Mouse (Mus musculus) MEL (cell line): ENCODE measurements around the gene Rtn2. TPM values are rescaled to one million over a fixed set of nuclear protein-coding genes. Genes with fewer than 3 reads are reported as not detected.

Experiments
- DNase-seq: peaks from one replicate; pipeline ENCODE4 v3.0.0; 2011; ENCODE audit warnings: low read depth, low spot score
- H3K27ac ChIP-seq: 2 replicates; pipeline ENCODE4 v1.5.1; 2012; ENCODE audit warnings: low read depth, mild to moderate bottlenecking, control low read depth, low read length, moderate library complexity; ENCODE audit not compliant: control insufficient read depth
- H3K27me3 ChIP-seq, 2 experiments: fragments of 150-350 bp in 1 of 2; sonication (generic) in 1 of 2; 2 replicates each; pipeline ENCODE4 v1.6.1; 2012; ENCODE audit warnings: low read length in 2 of 2, mild to moderate bottlenecking in 2 of 2, improper control_type of control experiment in 1 of 2, moderate library complexity in 1 of 2; ENCODE audit not compliant: insufficient read depth in 2 of 2, control insufficient read depth in 1 of 2
- H3K36me3 ChIP-seq, 2 experiments: 2 replicates each; pipeline ENCODE4 v1.6.1; 2012 to 2014; ENCODE audit warnings: low read length in 2 of 2, improper control_type of control experiment in 1 of 2, inconsistent platforms in 1 of 2, mild to moderate bottlenecking in 1 of 2; ENCODE audit not compliant: insufficient read depth in 2 of 2, control insufficient read depth in 1 of 2
- H3K4me1 ChIP-seq, 2 experiments: fragments of 150-350 bp in 1 of 2; sonication (generic) in 1 of 2; 2 replicates each; pipeline ENCODE4 v1.6.1; 2012; ENCODE audit warnings: low read length in 2 of 2, improper control_type of control experiment in 1 of 2, mild to moderate bottlenecking in 1 of 2; ENCODE audit not compliant: insufficient read depth in 2 of 2, control insufficient read depth in 1 of 2
- H3K4me3 ChIP-seq, 2 experiments: fragments of 150-350 bp in 1 of 2; sonication (generic) in 1 of 2; 2 replicates each; pipeline ENCODE4 v1.5.1; 2012; ENCODE audit warnings: low read depth in 2 of 2, low read length in 2 of 2, mild to moderate bottlenecking in 2 of 2, moderate library complexity in 2 of 2, control low read depth in 1 of 2, improper control_type of control experiment in 1 of 2; ENCODE audit not compliant: control insufficient read depth in 1 of 2, insufficient read depth in 1 of 2
- H3K79me2 ChIP-seq: 2 replicates; pipeline ENCODE4 v1.6.1; 2012; ENCODE audit warnings: mild to moderate bottlenecking, low read length, moderate library complexity; ENCODE audit not compliant: control insufficient read depth, poor library complexity, insufficient read depth
- H3K9ac ChIP-seq: 2 replicates; pipeline ENCODE4 v1.6.1; 2012; ENCODE audit warnings: low read depth, mild to moderate bottlenecking, control low read depth, low read length, moderate library complexity; ENCODE audit not compliant: control insufficient read depth, poor library complexity, severe bottlenecking
- H3K9me3 ChIP-seq: fragments of 150-350 bp; sonication (generic); replicated peaks from 2 replicates; pipeline ENCODE4 v1.6.1; 2012; ENCODE audit warnings: mild to moderate bottlenecking, low read length, improper control_type of control experiment, moderate library complexity; ENCODE audit not compliant: insufficient read depth
- CHD1 ChIP-seq: IDR thresholded peaks from 2 replicates; pipeline ENCODE4 v1.6.1; 2012; ENCODE audit warnings: low read depth, mild to moderate bottlenecking, inconsistent platforms, low read length, improper control_type of control experiment
- CHD2 ChIP-seq: IDR thresholded peaks from 2 replicates; pipeline ENCODE4 v1.6.1; 2011; ENCODE audit warnings: low read length, improper control_type of control experiment
- CTCF ChIP-seq, 3 experiments: IDR thresholded peaks in 2 of 3; conservative IDR thresholded peaks in 1 of 3; 2 replicates each; pipeline ENCODE4 v1.5.1; 2011 to 2012; ENCODE audit warnings: low read length in 3 of 3, low read depth in 2 of 3, mild to moderate bottlenecking in 2 of 3, improper control_type of control experiment in 1 of 3, inconsistent platforms in 1 of 3, mixed read lengths in 1 of 3, moderate library complexity in 1 of 3; ENCODE audit not compliant: control insufficient read depth in 1 of 3, insufficient read depth in 1 of 3, poor library complexity in 1 of 3, severe bottlenecking in 1 of 3
- E2F4 ChIP-seq: IDR thresholded peaks from 2 replicates; pipeline ENCODE4 v1.6.1; 2011; ENCODE audit warnings: low read depth, low read length, improper control_type of control experiment, borderline replicate concordance
- ELF1 ChIP-seq: IDR thresholded peaks from 2 replicates; pipeline ENCODE4 v1.6.1; 2014; ENCODE audit warnings: low read depth, mild to moderate bottlenecking, inconsistent platforms, low read length, improper control_type of control experiment, moderate library complexity
- ETS1 ChIP-seq: IDR thresholded peaks from 2 replicates; pipeline ENCODE4 v1.6.1; 2012; ENCODE audit warnings: low read depth, mild to moderate bottlenecking, inconsistent platforms, low read length, improper control_type of control experiment, moderate library complexity
- GABPA ChIP-seq: IDR thresholded peaks from 2 replicates; pipeline ENCODE4 v1.6.1; 2012; ENCODE audit warnings: low read depth, mild to moderate bottlenecking, inconsistent platforms, low read length, improper control_type of control experiment, moderate library complexity
- HCFC1 ChIP-seq: IDR thresholded peaks from 2 replicates; pipeline ENCODE4 v1.6.1; 2012; ENCODE audit warnings: low read depth, mild to moderate bottlenecking, inconsistent platforms, low read length, improper control_type of control experiment, moderate library complexity
- MAX ChIP-seq: IDR thresholded peaks from 2 replicates; pipeline ENCODE4 v1.6.1; 2011; ENCODE audit warnings: low read length, improper control_type of control experiment
- MAZ ChIP-seq: IDR thresholded peaks from 2 replicates; pipeline ENCODE4 v1.6.1; 2012; ENCODE audit warnings: low read depth, mild to moderate bottlenecking, inconsistent platforms, low read length, improper control_type of control experiment
- MXI1 ChIP-seq: IDR thresholded peaks from 2 replicates; pipeline ENCODE4 v1.6.1; 2011; ENCODE audit warnings: mild to moderate bottlenecking, low read depth, low read length, improper control_type of control experiment
- MYB ChIP-seq: IDR thresholded peaks from 2 replicates; pipeline ENCODE4 v1.6.1; 2011; ENCODE audit warnings: mild to moderate bottlenecking, low read depth, low read length, improper control_type of control experiment
- NELFE ChIP-seq: IDR thresholded peaks from 2 replicates; pipeline ENCODE4 v1.6.1; 2011; ENCODE audit warnings: low read depth, low read length, improper control_type of control experiment
- NRF1 ChIP-seq: IDR thresholded peaks from 2 replicates; pipeline ENCODE4 v1.6.1; 2014; ENCODE audit warnings: low read depth, mild to moderate bottlenecking, inconsistent platforms, low read length, improper control_type of control experiment, moderate library complexity; ENCODE audit not compliant: poor library complexity, insufficient read depth, severe bottlenecking
- POLR2A ChIP-seq, 2 experiments: IDR thresholded peaks; 2 replicates each; pipeline ENCODE4 v1.6.1; 2011 to 2012; ENCODE audit warnings: low read length in 2 of 2, mild to moderate bottlenecking in 2 of 2, control low read depth in 1 of 2, improper control_type of control experiment in 1 of 2, low read depth in 1 of 2, moderate library complexity in 1 of 2; ENCODE audit not compliant: control insufficient read depth in 1 of 2, insufficient read depth in 1 of 2, poor library complexity in 1 of 2
- POLR2AphosphoS2 ChIP-seq: IDR thresholded peaks from 2 replicates; pipeline ENCODE4 v1.6.1; 2011; ENCODE audit warnings: low read length, improper control_type of control experiment
- POLR2AphosphoS5 ChIP-seq: IDR thresholded peaks from 2 replicates; pipeline ENCODE4 v1.6.1; 2012; ENCODE audit warnings: low read depth, borderline replicate concordance, mild to moderate bottlenecking, inconsistent platforms, low read length, moderate library complexity, mixed read lengths
- RAD21 ChIP-seq: IDR thresholded peaks from 2 replicates; pipeline ENCODE4 v1.6.1; 2011; ENCODE audit warnings: mild to moderate bottlenecking, low read depth, low read length, improper control_type of control experiment
- SIN3A ChIP-seq: IDR thresholded peaks from 2 replicates; pipeline ENCODE4 v1.6.1; 2012; ENCODE audit warnings: low read length, improper control_type of control experiment, inconsistent platforms
- SMC3 ChIP-seq: IDR thresholded peaks from 2 replicates; pipeline ENCODE4 v1.6.1; 2011; ENCODE audit warnings: low read depth, low read length, improper control_type of control experiment
- ZMIZ1 ChIP-seq: IDR thresholded peaks from 2 replicates; pipeline ENCODE4 v1.6.1; 2012; ENCODE audit warnings: low read depth, mild to moderate bottlenecking, inconsistent platforms, low read length, improper control_type of control experiment, moderate library complexity
- ZNF384 ChIP-seq: IDR thresholded peaks from 2 replicates; pipeline ENCODE4 v1.6.1; 2012; ENCODE audit warnings: low read depth, mild to moderate bottlenecking, inconsistent platforms, low read length, improper control_type of control experiment
- polyA plus RNA-seq, 2 experiments: library from polyadenylated mRNA; stranded (reverse) in 1 of 2; unstranded in 1 of 2; fragments of >175 nt in 1 of 2; fragments of >200 nt in 1 of 2; gene quantifications; 2 replicates each; pipeline versions ENCODE4 v1.2.1 to v1.2.4; 2012; ENCODE audit warnings: low replicate concordance in 2 of 2, low read depth in 1 of 2; ENCODE audit not compliant: insufficient read length in 2 of 2, insufficient read depth in 1 of 2, missing spikeins in 1 of 2
- total RNA-seq: library from RNA; depleted of rRNA; stranded (reverse); fragments of 300-350 nt; gene quantifications from 2 replicates; pipeline ENCODE4 v1.2.3, GENCODE M21; 2012

Gene Rtn2
- total and polyA plus RNA-seq, 3 experiments: 0.27 to 1.4 TPM; not detected in 1

DNA sequence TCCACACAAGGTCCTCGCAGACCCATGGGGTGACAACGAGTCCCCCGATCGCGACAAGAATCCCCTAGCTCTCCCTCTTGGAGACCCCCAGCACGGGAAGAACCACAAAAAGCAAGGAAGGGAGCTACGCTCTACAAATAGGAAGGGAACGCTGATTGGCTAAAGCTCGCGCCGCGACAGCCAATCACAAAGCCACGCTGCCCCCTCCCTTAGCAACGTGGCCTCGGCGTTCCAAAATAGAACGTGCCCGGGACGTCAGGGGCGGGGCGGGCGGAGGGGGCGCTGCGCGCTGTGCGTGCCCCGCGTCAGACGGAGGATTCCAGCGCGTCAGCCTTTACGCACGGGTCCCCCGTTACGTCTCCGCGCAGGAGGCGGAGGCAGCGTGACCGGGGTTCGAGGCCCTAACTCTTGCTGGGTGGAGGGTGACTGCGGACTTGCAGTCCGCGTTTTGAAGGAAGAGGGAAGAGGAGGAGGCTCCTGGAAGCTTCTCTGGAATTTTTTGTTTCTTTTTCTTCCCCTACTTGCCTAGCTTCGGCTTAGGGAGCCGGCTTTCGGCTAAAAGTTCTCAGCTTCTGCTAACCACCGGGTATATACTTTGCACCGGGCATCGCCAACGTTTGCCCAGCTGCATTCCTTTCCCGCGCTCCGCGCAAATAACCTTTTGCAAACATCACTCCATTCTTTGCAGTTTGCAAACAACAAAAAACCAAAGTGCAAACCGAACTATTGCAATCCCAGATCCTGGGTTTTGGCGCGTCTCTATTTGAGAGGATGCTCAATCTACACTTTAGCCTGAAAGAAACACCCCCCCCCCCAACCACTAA lies 26.2 kb downstream of the Rtn2 start (continued):
- peak; percentile 51; the same call in 1 of the 2 replicates for TF ChIP-seq NRF1
- peak; percentile 80 for TF ChIP-seq MXI1
- 0 out of 2 replicates have a peak, but pooled peaks have one; percentile 80 for TF ChIP-seq CHD1
- TF ChIP-seq POLR2AphosphoS2: 0 out of 2 replicates have a peak, but pooled peaks have one; percentile 25
- no peak for TF ChIP-seq RAD21
- peak; percentile 88 for TF ChIP-seq MAX
- peak; percentile 70 for TF ChIP-seq ELF1
- no peak for TF ChIP-seq POLR2AphosphoS5

DNA sequence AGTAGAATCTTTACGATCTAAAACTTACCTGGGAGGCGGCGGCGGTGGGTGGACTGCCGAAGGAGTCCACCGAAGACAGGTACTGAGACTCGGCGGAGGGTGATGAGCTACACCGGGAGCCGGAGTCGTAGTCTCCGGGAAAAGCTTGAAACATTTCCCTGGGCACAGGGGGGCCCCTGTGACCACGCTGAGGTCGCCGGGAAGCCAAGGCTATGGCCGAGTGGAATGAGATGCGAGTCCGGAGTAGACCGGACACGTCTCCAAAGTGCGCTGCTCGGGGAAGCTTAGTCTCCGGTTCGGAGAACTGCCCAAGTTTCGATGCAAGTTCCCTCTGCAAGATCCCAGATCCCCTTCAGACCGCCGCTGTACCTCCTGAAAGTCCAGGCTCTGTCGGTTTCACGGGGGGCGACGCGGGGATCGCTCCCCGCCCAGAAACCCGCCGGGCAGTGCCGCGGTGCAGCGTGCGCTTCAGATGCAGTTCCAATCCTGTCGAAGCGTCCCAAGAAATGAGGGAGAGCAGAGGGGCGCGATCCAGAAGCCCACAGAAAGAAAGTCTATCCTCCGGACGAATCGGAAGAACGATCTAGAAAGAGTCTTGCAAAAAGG lies 27.0 kb downstream of the Rtn2 start:
- no peak overlapping the region for H3K27ac ChIP-seq
- peak overlapping the region; percentile 70 for H3K9ac ChIP-seq
- no peak for TF ChIP-seq HCFC1
- TF ChIP-seq POLR2A (IDR thresholded peaks at IDR 0.05; ENCODE audit: control insufficient read depth in 1 of 2, insufficient read depth in 1 of 2, low read depth in 1 of 2, low read length in 2 of 2, poor library complexity in 1 of 2): 0 out of 4 replicates have a peak, but pooled peaks of 1 of the 2 experiments have one; percentile 5
- no peaks in the 10 kb centered on the region; the same call in 1 of the 2 replicates for H3K79me2 ChIP-seq
- H3K4me1 ChIP-seq: peaks cover 3 to 16% of the 10 kb centered on the region in 2 experiments; a peak in 3 of 4 replicates
- H3K9me3 ChIP-seq: no peaks in the 10 kb centered on the region
- H3K4me3 ChIP-seq: peak overlapping the region; percentile 60 to 88
- no peak for DNase-seq
- H3K36me3 ChIP-seq: peaks cover 0 to 4% of the 10 kb centered on the region in 2 experiments; a peak in 1 of 4 replicates
- H3K27me3 ChIP-seq: peaks cover 4 to 7% of the 10 kb centered on the region in 2 experiments; a peak in 3 of 4 replicates

DNA sequence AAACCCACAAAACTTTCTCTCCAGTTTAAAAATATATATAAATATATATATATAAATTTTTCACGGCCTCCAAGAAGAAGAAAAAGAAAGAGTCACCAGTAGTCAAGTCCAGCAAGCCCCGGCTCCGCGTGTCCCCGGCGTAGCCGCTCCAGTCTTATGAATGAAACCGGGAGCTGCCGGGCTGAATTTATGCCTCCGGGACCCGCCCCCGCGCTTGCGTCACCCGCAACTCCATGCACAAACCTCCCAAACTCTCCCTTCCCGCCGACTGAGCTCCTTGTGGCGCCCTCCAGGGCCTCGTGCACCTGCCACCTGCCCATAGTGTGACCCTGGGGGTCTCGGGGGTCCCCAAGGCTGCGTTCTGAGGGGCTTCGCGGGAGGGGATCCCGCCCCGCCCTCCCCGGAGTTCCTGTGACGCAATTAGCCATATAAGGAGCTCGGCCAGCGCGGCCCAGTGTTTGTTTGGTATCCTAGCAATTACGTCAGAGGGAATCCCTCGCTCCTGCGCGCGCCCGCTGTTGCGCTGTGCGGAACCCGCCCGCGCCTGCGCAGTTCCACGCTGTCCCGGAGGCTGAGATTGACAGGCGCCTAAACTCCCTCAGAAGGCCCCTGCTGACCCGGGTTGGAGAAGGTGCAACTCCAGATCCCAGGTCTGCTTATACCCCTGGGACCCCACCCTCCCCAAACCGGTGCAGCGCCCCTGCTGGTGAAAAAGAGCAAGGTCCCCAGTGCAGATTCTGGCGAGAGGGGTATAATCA lies 27.6 kb downstream of the Rtn2 start, which contains the start of gene Fosb:
Fosb (minus strand) TSS at position 168 of the 758 bp plus-strand sequence.
- Histone ChIP-seq H3K4me1 (peaks cover 3 to 16% of the 10 kb centered on the region in 2 experiments; a peak in 3 of 4 replicates), H3K79me2 (no peaks in the 10 kb centered on the region; the same call in 1 of the 2 replicates), H3K36me3 (peaks cover 0 to 4% of the 10 kb centered on the region in 2 experiments; a peak in 1 of 4 replicates), H3K27ac (peak within 1 kb of the TSS; percentile 20; the same call in 1 of the 2 replicates), H3K27me3 (peaks cover 6 to 7% of the 10 kb centered on the region in 2 experiments; a peak in 3 of 4 replicates), H3K4me3 (peak within 1 kb of the TSS; percentile 60 to 88), H3K9me3 (no peaks in the 10 kb centered on the region), H3K9ac (peak within 1 kb of the TSS; percentile 70)
- peak; percentile 96 for DNase-seq
- peak; percentile 56; the same call in 1 of the 2 replicates for TF ChIP-seq ZMIZ1
- no peak for TF ChIP-seq MYB
- peak; percentile 95 for TF ChIP-seq SIN3A
- no peak for TF ChIP-seq SMC3
- TF ChIP-seq NELFE: 0 out of 2 replicates have a peak, but pooled peaks have one; percentile 31
- TF ChIP-seq MAZ: peak; percentile 80
- peak; percentile 46 for TF ChIP-seq HCFC1
- TF ChIP-seq CHD2: peak; percentile 24; the same call in 1 of the 2 replicates
- TF ChIP-seq MXI1: peak; percentile 51; the same call in 1 of the 2 replicates
- TF ChIP-seq E2F4: peak; percentile 64; the same call in 1 of the 2 replicates
- no peak for TF ChIP-seq RAD21
- no peak for TF ChIP-seq ZNF384
- TF ChIP-seq ETS1: peak; percentile 91
- TF ChIP-seq MAX: peak; percentile 40; the same call in 1 of the 2 replicates
- TF ChIP-seq ELF1: no peak; the same call in 1 of the 2 replicates
- no peak for TF ChIP-seq GABPA
- TF ChIP-seq NRF1: peak; percentile 88
- peak; percentile 33 to 55 (median 39); a peak in 5 of 6 replicates for TF ChIP-seq CTCF (IDR thresholded peaks at IDR 0.05 in 2 of 3, conservative IDR thresholded peaks at IDR 0.05 in 1 of 3; ENCODE audit: control insufficient read depth in 1 of 3, insufficient read depth in 1 of 3, low read depth in 2 of 3, low read length in 3 of 3, poor library complexity in 1 of 3, severe bottlenecking in 1 of 3)
- peak in 1 of 2 experiments; percentile 68; a peak in 2 of 4 replicates for TF ChIP-seq POLR2A (IDR thresholded peaks at IDR 0.05; ENCODE audit: control insufficient read depth in 1 of 2, insufficient read depth in 1 of 2, low read depth in 1 of 2, low read length in 2 of 2, poor library complexity in 1 of 2)
